Mouse (Mus musculus): ENCODE results near the gene Guca1b.

The Guca1b gene

GRCm38 (mm10) chr17:47385145-47385544 is at the start of gene Guca1b:
Gene Guca1b, plus strand, starts transcription at chr17:47385393.
- in situ Hi-C loops (cut with MboI; ENCODE audit: unreplicated experiment in 2 of 2) = loop anchor here in 1 of 2 experiments (10.0 kb wide), 1 partner anchor 100 kb away; no protein-coding TSS in a partner anchor

- in situ Hi-C loops (cut with MboI; ENCODE audit: unreplicated experiment in 2 of 2) = loop anchor here in 1 of 2 experiments (25.0 kb wide), 1 partner anchor 281 kb away; no protein-coding TSS in a partner anchor
Observed at GRCm38 (mm10) chr17:47343121-47343520, 42.1 kb upstream of the Guca1b start.

GRCm38 (mm10) chr17:47349721-47350319 is 35.4 kb upstream of the Guca1b start:
- in situ Hi-C loops (cut with MboI; ENCODE audit: unreplicated experiment in 2 of 2) = loop anchor here in 1 of 2 experiments (25.0 kb wide), 2 partner anchors 288 to 737 kb away; partner anchors contain the start of gene 1700067P10Rik

GRCm38 (mm10) chr17:47359964-47360363 is 25.2 kb upstream of the Guca1b start:
- in situ Hi-C loops (cut with MboI; ENCODE audit: unreplicated experiment in 2 of 2) = loop anchor here in 1 of 2 experiments (25.0 kb wide), 1 partner anchor 727 kb away; the partner anchor contains the start of gene 1700067P10Rik

- in situ Hi-C loops (cut with MboI; ENCODE audit: unreplicated experiment in 2 of 2) = loop anchor here in 1 of 2 experiments (25.0 kb wide), 1 partner anchor 726 kb away; the partner anchor contains the start of gene 1700067P10Rik
Observed at GRCm38 (mm10) chr17:47361343-47361742, 23.9 kb upstream of the Guca1b start.

GRCm38 (mm10) chr17:47368401-47369086 is 16.6 kb upstream of the Guca1b start, which contains the start of gene Mrps10:
Gene Mrps10, plus strand, starts transcription at chr17:47368887.
- in situ Hi-C loops (cut with MboI; ENCODE audit: unreplicated experiment in 2 of 2) = loop anchor here (5.0 to 25.0 kb wide), 5 partner anchors 244 to 1861 kb away; partner anchors contain the start of genes Bysl (in 2 of the 2), Gm20517 (in 2 of the 2), Med20 (in 2 of the 2) and 1700067P10Rik (in 1 of the 2)

GRCm38 (mm10) chr17:47369087-47369443 is 16.1 kb upstream of the Guca1b start:
- in situ Hi-C loops (cut with MboI; ENCODE audit: unreplicated experiment in 2 of 2) = loop anchor here (5.0 to 25.0 kb wide), 5 partner anchors 243 to 1862 kb away; partner anchors contain the start of genes Bysl (in 2 of the 2), Gm20517 (in 2 of the 2), Med20 (in 2 of the 2) and 1700067P10Rik (in 1 of the 2)

GRCm38 (mm10) chr17:47371451-47371850 is 13.7 kb upstream of the Guca1b start:
- in situ Hi-C loops (cut with MboI; ENCODE audit: unreplicated experiment in 2 of 2) = loop anchor here in 1 of 2 experiments (25.0 kb wide), 1 partner anchor 716 kb away; the partner anchor contains the start of gene 1700067P10Rik

GRCm38 (mm10) chr17:47373991-47374390 is 11.2 kb upstream of the Guca1b start:
- in situ Hi-C loops (cut with MboI; ENCODE audit: unreplicated experiment in 2 of 2) = loop anchor here in 1 of 2 experiments (25.0 kb wide), 1 partner anchor 713 kb away; the partner anchor contains the start of gene 1700067P10Rik

GRCm38 (mm10) chr17:47376779-47377280 is 8.4 kb upstream of the Guca1b start:
- in situ Hi-C loops (cut with MboI; ENCODE audit: unreplicated experiment in 2 of 2) = no loop called here

GRCm38 (mm10) chr17:47378133-47378532 is 7.1 kb upstream of the Guca1b start:
- in situ Hi-C loops (cut with MboI; ENCODE audit: unreplicated experiment in 2 of 2) = no loop called here

- in situ Hi-C loops (cut with MboI; ENCODE audit: unreplicated experiment in 2 of 2) = loop anchor here in 1 of 2 experiments (10.0 kb wide), 1 partner anchor 103 kb away; no protein-coding TSS in a partner anchor
Observed at GRCm38 (mm10) chr17:47381917-47382316, 3.3 kb upstream of the Guca1b start.

GRCm38 (mm10) chr17:47383266-47383665 is 1.9 kb upstream of the Guca1b start:
- in situ Hi-C loops (cut with MboI; ENCODE audit: unreplicated experiment in 2 of 2) = loop anchor here in 1 of 2 experiments (10.0 kb wide), 1 partner anchor 102 kb away; no protein-coding TSS in a partner anchor

GRCm38 (mm10) chr17:47384064-47384463 is 1.1 kb upstream of the Guca1b start:
- in situ Hi-C loops (cut with MboI; ENCODE audit: unreplicated experiment in 2 of 2) = loop anchor here in 1 of 2 experiments (10.0 kb wide), 1 partner anchor 101 kb away; no protein-coding TSS in a partner anchor

- in situ Hi-C loops (cut with MboI; ENCODE audit: unreplicated experiment in 2 of 2) = loop anchor here in 1 of 2 experiments (10.0 kb wide), 1 partner anchor 98 kb away; no protein-coding TSS in a partner anchor
Observed at GRCm38 (mm10) chr17:47386649-47387048, 1.5 kb downstream of the Guca1b start.

- in situ Hi-C loops (cut with MboI; ENCODE audit: unreplicated experiment in 2 of 2) = loop anchor here (10.0 kb wide), 2 partner anchors 220 to 300 kb away; partner anchors contain the start of genes Bysl (in 1 of the 2), Gm20517 (in 1 of the 2), Gm21981 (in 1 of the 2) and Med20 (in 1 of the 2)
Observed at GRCm38 (mm10) chr17:47394223-47394869, 9.2 kb downstream of the Guca1b start.

GRCm38 (mm10) chr17:47395376-47395913 is 10.3 kb downstream of the Guca1b start:
- in situ Hi-C loops (cut with MboI; ENCODE audit: unreplicated experiment in 2 of 2) = loop anchor here (10.0 kb wide), 2 partner anchors 219 to 299 kb away; partner anchors contain the start of genes Bysl (in 1 of the 2), Gm20517 (in 1 of the 2), Gm21981 (in 1 of the 2) and Med20 (in 1 of the 2)

GRCm38 (mm10) chr17:47399091-47399490 is 13.9 kb downstream of the Guca1b start:
- in situ Hi-C loops (cut with MboI; ENCODE audit: unreplicated experiment in 2 of 2) = loop anchor here (10.0 kb wide), 2 partner anchors 216 to 296 kb away; partner anchors contain the start of genes Bysl (in 1 of the 2), Gm20517 (in 1 of the 2), Gm21981 (in 1 of the 2) and Med20 (in 1 of the 2)

- in situ Hi-C loops (cut with MboI; ENCODE audit: unreplicated experiment in 2 of 2) = no loop called here
Observed at GRCm38 (mm10) chr17:47400451-47400850, 15.3 kb downstream of the Guca1b start, which contains the start of gene Guca1a. Gene Guca1a, minus strand, starts transcription at chr17:47400584.

All from v-Abl transformed pro-B cells (cell line).